Comparison of ENCODE assay signal across 9 mouse cellular contexts in genomic region chr9:99449886-99450647, GRCm38 (mm10). TPM values are rescaled to one million over a fixed set of nuclear protein-coding genes. Genes with fewer than 3 reads are reported as not detected.
DNase-seq lines count a peak whose midpoint lies in the region; ATAC-seq and TF ChIP-seq lines count a peak whose summit lies in the region.
"Had no signal": no experiment of that assay in that cellular context is flagged by ENCODE, and none has a peak within 500 bp of the region (broad histone marks: within the 10 kb centered on the region; RNA-seq: fewer than 3 reads in every experiment).

No protein-coding gene starts in this region.

- H3K9me3 ChIP-seq in heart, postnatal 0 days (replicated peaks; ENCODE audit: control insufficient read depth, low read length), result no peaks in the 10 kb centered on the region

- no peaks in the 10 kb centered on the region for H3K4me1 ChIP-seq in heart, postnatal 0 days (ENCODE audit: control insufficient read depth, insufficient read depth)

- no peak for TF ChIP-seq EP300 in heart, postnatal 0 days (IDR thresholded peaks at IDR 0.05; ENCODE audit: low read depth)

- TF ChIP-seq CTCF in heart, postnatal 0 days (IDR thresholded peaks at IDR 0.05; ENCODE audit: low read depth), result peak; percentile 68

- no peak overlapping the region for H3K27ac ChIP-seq in heart, postnatal 0 days (ENCODE audit: low read depth)

- H3K4me3 ChIP-seq in heart, postnatal 0 days (ENCODE audit: low read depth, low read length), result no peak overlapping the region

- H3K36me3 ChIP-seq in heart, postnatal 0 days (replicated peaks; ENCODE audit: control insufficient read depth, insufficient read depth, low read length), result no peaks in the 10 kb centered on the region

- peaks cover 10% of the 10 kb centered on the region for H3K27me3 ChIP-seq in heart, postnatal 0 days (ENCODE audit: control insufficient read depth, insufficient read depth, low read length)

- H3K9ac ChIP-seq in heart, postnatal 0 days (replicated peaks; ENCODE audit: low read depth, low read length), result no peak overlapping the region

- intact Hi-C loops in heart, postnatal 25 days (cut with DNase I), result loop anchor here (2.0 kb wide), 1 partner anchor 387 kb away; no protein-coding TSS in a partner anchor

- no peak for ATAC-seq in heart, postnatal 0 days (ENCODE audit: insufficient read depth, low read depth)

- WGBS in heart, postnatal 0 days, result 34% methylated on average over 9 of the region's 9 CpGs

- no peak overlapping the region for H3K4me2 ChIP-seq in heart, postnatal 0 days (ENCODE audit: low read depth, low read length)

- DNase-seq in heart, postnatal 0 days (ENCODE audit: low spot score), result peak; percentile 43
- no peak for DNase-seq in heart, postnatal 25 days (ENCODE audit: low spot score)
- DNase-seq in 416B (ENCODE audit: low read depth), result peak; percentile 70
- DNase-seq in MN1 (ENCODE audit: low spot score), result peak; percentile 17
- peak; percentile 43 for DNase-seq in kidney, postnatal 10 days
- no peak for DNase-seq in layer of hippocampus, postnatal 10 days (ENCODE audit: low spot score in 2 of 2)
- no peak for DNase-seq in cerebellum, adult 9-10 months
- no peak for DNase-seq in testis, postnatal 14 days (ENCODE audit: low spot score)

RNA-seq across cellular contexts. Expression of gene Nme9, which starts 1.2 kb away (rescaled TPM):
- total RNA-seq in heart, postnatal 0 days (2014; rRNA removed; ENCODE audit: low replicate concordance), result not detected in 2 replicates
- 0.18 and 0.93 TPM in 2 replicates for polyA plus RNA-seq in heart, postnatal 0 days (2015; fragmentation: Nextera tagmentation; extraction: Ambion mirVana)
- total RNA-seq in heart, postnatal 25 days (2021), result not detected
- under 1 TPM; 0.65 to 0.89 TPM for total RNA-seq in layer of hippocampus, postnatal 10 days (2021)
- total RNA-seq: left cerebral cortex, postnatal 14 days had no signal

RNA-seq across cellular contexts. Expression of gene Mras, which starts 12.9 kb away (rescaled TPM):
- 13.8 and 15.8 TPM in 2 replicates for total RNA-seq in heart, postnatal 0 days (2014; rRNA removed; ENCODE audit: low replicate concordance)
- polyA plus RNA-seq in heart, postnatal 0 days (2015; fragmentation: Nextera tagmentation; extraction: Ambion mirVana), result 11.9 and 13.0 TPM in 2 replicates
- 1 to 10 TPM; 4.8 to 6.8 TPM for total RNA-seq in heart, postnatal 25 days (2021)
- 10 to 100 TPM; 77.8 to 96.3 TPM for total RNA-seq in layer of hippocampus, postnatal 10 days (2021)

Comparison
In these comparisons a context has a peak if more than half of its experiments do, and no peak if none do; other contexts are left out.
1. DNase-seq: peak in heart, postnatal 0 days (single experiment), 416B (single experiment), MN1 (single experiment) and kidney, postnatal 10 days (single experiment); none in heart, postnatal 25 days (single experiment), layer of hippocampus, postnatal 10 days (0 of 2), cerebellum, adult 9-10 months (single experiment) and testis, postnatal 14 days (single experiment).